Comparison of ENCODE assay signal across 26 mouse cellular contexts in the genomic region with DNA sequence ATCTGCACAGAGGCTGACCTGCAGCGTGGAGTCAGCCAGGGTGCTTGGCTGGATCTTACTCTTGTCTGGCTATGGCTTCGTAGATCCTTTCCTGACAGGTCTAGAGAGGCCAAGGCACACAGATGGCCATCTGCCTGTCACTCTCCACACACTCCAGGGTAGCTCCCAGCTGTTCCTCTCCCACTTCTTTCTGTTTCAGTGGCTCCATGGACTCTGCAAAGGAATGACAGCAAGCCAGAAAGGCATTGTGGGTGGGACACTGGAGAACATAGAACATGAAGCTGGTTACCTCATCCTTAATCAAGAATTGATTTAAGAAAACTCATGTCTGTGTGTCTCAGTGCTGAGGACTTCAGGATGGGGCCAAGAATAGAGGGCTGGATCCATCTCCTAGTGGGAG.
DNase-seq lines count a peak whose midpoint lies in the region; ATAC-seq lines count a peak whose summit lies in the region.
"Had no signal": no experiment of that assay in that cellular context is flagged by ENCODE, and none has a peak within 500 bp of the region (broad histone marks: within the 10 kb centered on the region; RNA-seq: fewer than 3 reads in every experiment).

No protein-coding gene starts in this region.

- no peak overlapping the region for H3K27ac ChIP-seq in forebrain, embryonic 11.5 days (ENCODE audit: low read depth, low read length)
- no peak overlapping the region for H3K27ac ChIP-seq in forebrain, embryonic 13.5 days
- 0 out of 2 replicates have a peak overlapping the region, but pooled peaks have one; percentile 10 for H3K27ac ChIP-seq in kidney, embryonic 14.5 days (ENCODE audit: low read depth, low read length)
- no peak overlapping the region for H3K27ac ChIP-seq in limb, embryonic 13.5 days
- no peak overlapping the region for H3K27ac ChIP-seq in limb, embryonic 10.5 days
- H3K27ac ChIP-seq: embryonic facial prominence, embryonic 10.5 days; embryonic facial prominence, embryonic 13.5 days; hindbrain, embryonic 10.5 days; hindbrain, embryonic 13.5 days; intestine, embryonic 15.5 days had no signal

- no peaks in the 10 kb centered on the region for H3K27me3 ChIP-seq in forebrain, embryonic 11.5 days (ENCODE audit: control insufficient read depth, insufficient read depth, low read length)
- H3K27me3 ChIP-seq in forebrain, embryonic 13.5 days = no peaks in the 10 kb centered on the region
- H3K27me3 ChIP-seq in kidney, embryonic 14.5 days (ENCODE audit: control insufficient read depth, insufficient read depth, low read length) = no peaks in the 10 kb centered on the region
- H3K27me3 ChIP-seq in limb, embryonic 13.5 days = no peaks in the 10 kb centered on the region
- no peaks in the 10 kb centered on the region for H3K27me3 ChIP-seq in limb, embryonic 10.5 days (ENCODE audit: low read depth, poor library complexity, severe bottlenecking)
- H3K27me3 ChIP-seq: embryonic facial prominence, embryonic 13.5 days; hindbrain, embryonic 13.5 days; intestine, embryonic 15.5 days had no signal

- H3K36me3 ChIP-seq in forebrain, embryonic 11.5 days (ENCODE audit: control insufficient read depth, insufficient read depth, low read length) = no peaks in the 10 kb centered on the region
- no peaks in the 10 kb centered on the region for H3K36me3 ChIP-seq in forebrain, embryonic 13.5 days (ENCODE audit: poor library complexity, severe bottlenecking)
- H3K36me3 ChIP-seq in kidney, embryonic 14.5 days (ENCODE audit: control insufficient read depth, insufficient read depth, low read length) = no peaks in the 10 kb centered on the region
- no peaks in the 10 kb centered on the region for H3K36me3 ChIP-seq in limb, embryonic 13.5 days
- H3K36me3 ChIP-seq in limb, embryonic 10.5 days = no peaks in the 10 kb centered on the region
- H3K36me3 ChIP-seq: embryonic facial prominence, embryonic 10.5 days; embryonic facial prominence, embryonic 13.5 days; G1E; hindbrain, embryonic 10.5 days; hindbrain, embryonic 13.5 days; intestine, embryonic 15.5 days had no signal

- peak; percentile 10 for DNase-seq in forebrain, embryonic 11.5 days (ENCODE audit: low spot score)
- no peak for DNase-seq in kidney, postnatal 4 days
- DNase-seq in limb, embryonic 10.5 days (ENCODE audit: low spot score) = no peak
- DNase-seq: adrenal gland, adult 2 months; adrenal gland, postnatal 14 days; cerebellum, adult 11-12 months; cerebellum, adult 8-10 months; cerebellum, postnatal 36 days; embryo, embryonic 11 days; forebrain, postnatal 0 days; gastrocnemius, postnatal 10 days; gastrocnemius, postnatal 36 days; heart, postnatal 36 days had no signal

- H3K9ac ChIP-seq in forebrain, embryonic 11.5 days (ENCODE audit: low read length) = no peak overlapping the region
- H3K9ac ChIP-seq in forebrain, embryonic 13.5 days = no peak overlapping the region
- no peak overlapping the region for H3K9ac ChIP-seq in kidney, embryonic 14.5 days (ENCODE audit: low read depth, low read length)
- no peak overlapping the region for H3K9ac ChIP-seq in limb, embryonic 13.5 days
- H3K9ac ChIP-seq: embryonic facial prominence, embryonic 13.5 days; forebrain, postnatal 0 days; hindbrain, embryonic 13.5 days; intestine, embryonic 15.5 days had no signal

- ATAC-seq in forebrain, embryonic 11.5 days (replicated peaks; ENCODE audit: low FRiP score) = no peak
- ATAC-seq in forebrain, embryonic 13.5 days = no peak
- ATAC-seq in kidney, embryonic 14.5 days (ENCODE audit: low FRiP score, low TSS enrichment) = peak; percentile 20; the same call in 1 of the 2 replicates
- ATAC-seq in limb, embryonic 13.5 days (ENCODE audit: low FRiP score, low read depth) = peak; percentile 24; the same call in 1 of the 2 replicates
- ATAC-seq: forebrain, embryonic 14.5 days; forebrain, postnatal 0 days; hindbrain, embryonic 16.5 days; intestine, embryonic 15.5 days had no signal

- H3K4me3 ChIP-seq in forebrain, embryonic 11.5 days (ENCODE audit: low read depth, low read length) = no peak overlapping the region
- no peak overlapping the region for H3K4me3 ChIP-seq in forebrain, embryonic 13.5 days
- H3K4me3 ChIP-seq in kidney, embryonic 14.5 days (ENCODE audit: low read length) = no peak overlapping the region
- H3K4me3 ChIP-seq in limb, embryonic 13.5 days = no peak overlapping the region
- no peak overlapping the region for H3K4me3 ChIP-seq in limb, embryonic 10.5 days
- H3K4me3 ChIP-seq: embryonic facial prominence, embryonic 10.5 days; embryonic facial prominence, embryonic 13.5 days; erythroblast, embryonic 14.5 days; hindbrain, embryonic 10.5 days; hindbrain, embryonic 13.5 days; intestine, embryonic 15.5 days had no signal

- H3K4me2 ChIP-seq in forebrain, embryonic 11.5 days (ENCODE audit: low read depth, low read length, severe bottlenecking) = no peak overlapping the region
- no peak overlapping the region for H3K4me2 ChIP-seq in forebrain, embryonic 13.5 days
- no peak overlapping the region for H3K4me2 ChIP-seq in kidney, embryonic 14.5 days (replicated peaks; ENCODE audit: low read depth, low read length)
- no peak overlapping the region for H3K4me2 ChIP-seq in limb, embryonic 13.5 days (replicated peaks)
- H3K4me2 ChIP-seq: embryonic facial prominence, embryonic 13.5 days; heart, embryonic 11.5 days; hindbrain, embryonic 13.5 days; intestine, embryonic 15.5 days had no signal

- WGBS in forebrain, embryonic 11.5 days = 87% methylated on average over 2 of the region's 2 CpGs
- 88% methylated on average over 2 of the region's 2 CpGs for WGBS in forebrain, embryonic 13.5 days
- 61% methylated on average over 2 of the region's 2 CpGs for WGBS in kidney, embryonic 14.5 days
- 73% methylated on average over 2 of the region's 2 CpGs for WGBS in limb, embryonic 13.5 days
- 77% methylated on average over 2 of the region's 2 CpGs for WGBS in limb, embryonic 10.5 days

- H3K9me3 ChIP-seq in forebrain, embryonic 11.5 days (ENCODE audit: control insufficient read depth, low read length) = no peaks in the 10 kb centered on the region
- H3K9me3 ChIP-seq in forebrain, embryonic 13.5 days (replicated peaks) = no peaks in the 10 kb centered on the region
- H3K9me3 ChIP-seq in kidney, embryonic 14.5 days (ENCODE audit: control insufficient read depth, low read length) = no peaks in the 10 kb centered on the region
- H3K9me3 ChIP-seq in limb, embryonic 13.5 days = no peaks in the 10 kb centered on the region
- H3K9me3 ChIP-seq in limb, embryonic 10.5 days (replicated peaks) = no peaks in the 10 kb centered on the region
- H3K9me3 ChIP-seq: embryonic facial prominence, embryonic 10.5 days; embryonic facial prominence, embryonic 13.5 days; hindbrain, embryonic 10.5 days; hindbrain, embryonic 13.5 days; intestine, embryonic 15.5 days had no signal

- no peaks in the 10 kb centered on the region for H3K4me1 ChIP-seq in forebrain, embryonic 11.5 days (replicated peaks; ENCODE audit: control insufficient read depth, insufficient read depth, low read length)
- H3K4me1 ChIP-seq in forebrain, embryonic 13.5 days = no peaks in the 10 kb centered on the region
- no peaks in the 10 kb centered on the region for H3K4me1 ChIP-seq in kidney, embryonic 14.5 days (ENCODE audit: control insufficient read depth, insufficient read depth, low read length)
- H3K4me1 ChIP-seq in limb, embryonic 13.5 days = peaks cover 18% of the 10 kb centered on the region
- peaks cover 10% of the 10 kb centered on the region for H3K4me1 ChIP-seq in limb, embryonic 10.5 days
- H3K4me1 ChIP-seq: intestine, embryonic 15.5 days had no signal

Comparison
In these comparisons a context has a peak if more than half of its experiments do, and no peak if none do; other contexts are left out.
1. ATAC-seq: peak in kidney, embryonic 14.5 days (single experiment) and limb, embryonic 13.5 days (single experiment); none in forebrain, embryonic 11.5 days (single experiment) and forebrain, embryonic 13.5 days (single experiment).